Mouse (Mus musculus) NIH3T3 (cell line): ENCODE measurements at regions not wholly inside any gene's neighbourhood (a gene's known extent, or its start where the extent isn't known, plus 50 kb on each side); places are given as distances from the start of the nearest gene placed in this dataset.
"Not testable (repeated sequence)": the region's sequence is repeated elsewhere in the genome, so short reads cannot be mapped to it uniquely, and the experiment has no call there.

Source experiments
- DNase-seq: peaks from one replicate; pipeline ENCODE4 v3.0.0-alpha.2; 2012; ENCODE audit warnings: low read depth

DNA sequence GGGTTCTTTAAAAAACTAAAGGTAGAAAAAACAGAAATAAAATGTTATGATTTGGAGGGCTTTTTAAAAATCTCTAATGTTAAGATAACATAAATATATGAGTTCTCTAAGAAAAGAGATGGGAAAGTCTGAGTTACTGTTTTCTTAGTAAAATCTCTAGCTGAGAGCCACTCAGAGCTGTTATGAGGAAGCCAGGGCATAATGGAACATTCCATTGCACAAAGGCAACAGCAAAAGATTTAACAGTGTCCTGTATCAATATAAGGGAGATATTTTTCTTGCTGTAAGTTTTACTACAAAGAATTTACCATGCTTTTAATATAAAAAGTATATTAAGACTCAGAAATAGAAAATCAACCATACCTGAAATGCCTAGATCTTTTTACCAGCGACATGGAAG, 82.9 kb upstream of the Rfc3 start:
- no peak for DNase-seq

DNA sequence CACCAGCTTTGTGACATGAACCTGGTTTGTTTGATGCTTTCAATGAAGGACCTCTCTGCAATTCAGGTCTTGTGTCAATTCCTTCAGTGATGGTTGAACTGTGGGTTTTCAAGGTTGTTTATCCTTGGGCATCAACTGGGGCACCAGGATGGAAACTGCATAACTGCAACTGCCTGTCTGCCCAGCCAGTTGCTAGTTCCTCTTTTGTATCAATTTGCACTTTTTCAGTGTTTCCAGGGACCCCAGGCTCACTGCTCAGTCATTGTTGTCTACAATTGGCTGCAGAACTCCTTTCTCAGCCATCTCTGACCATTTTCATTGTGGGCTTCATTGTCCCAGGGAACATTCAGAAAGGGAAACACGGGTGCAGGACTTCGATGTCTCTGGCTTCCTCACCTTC, 74.6 kb upstream of the Rfc3 start:
- DNase-seq = no peak

- DNase-seq = not testable (repeated sequence)
These were observed 73.4 kb upstream of the Rfc3 start for GRCm38 (mm10) chr5:151724403-151724802.

DNA sequence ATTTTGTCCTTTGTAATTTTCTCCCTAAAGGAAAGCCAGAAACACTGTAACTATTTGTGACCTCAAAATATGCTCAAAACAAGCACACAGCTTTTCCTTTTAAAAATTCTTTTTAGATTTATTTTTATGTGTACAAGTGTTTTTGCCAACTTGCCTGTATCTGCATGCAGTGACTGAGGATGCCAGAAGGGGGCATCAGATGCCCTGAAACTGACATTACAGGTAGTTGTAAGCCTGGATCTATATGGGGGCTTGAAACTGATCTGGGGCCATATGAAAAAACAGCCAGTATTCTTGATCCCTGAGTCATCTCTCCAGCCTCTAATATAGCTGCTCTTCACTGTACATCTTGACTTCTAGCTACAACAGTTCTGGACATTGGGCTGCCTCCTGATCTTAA, 71.4 kb upstream of the Rfc3 start:
- DNase-seq = no peak

GRCm38 (mm10) chr5:151719757-151720156, 68.7 kb upstream of the Rfc3 start:
- DNase-seq = not testable (repeated sequence)

- no peak for DNase-seq
These were observed 66.9 kb upstream of the Rfc3 start for GRCm38 (mm10) chr5:151717923-151718322.

- peak; percentile 35 for DNase-seq
These were observed 54.2 kb upstream of the Rfc3 start for GRCm38 (mm10) chr5:151705226-151705625.

DNA sequence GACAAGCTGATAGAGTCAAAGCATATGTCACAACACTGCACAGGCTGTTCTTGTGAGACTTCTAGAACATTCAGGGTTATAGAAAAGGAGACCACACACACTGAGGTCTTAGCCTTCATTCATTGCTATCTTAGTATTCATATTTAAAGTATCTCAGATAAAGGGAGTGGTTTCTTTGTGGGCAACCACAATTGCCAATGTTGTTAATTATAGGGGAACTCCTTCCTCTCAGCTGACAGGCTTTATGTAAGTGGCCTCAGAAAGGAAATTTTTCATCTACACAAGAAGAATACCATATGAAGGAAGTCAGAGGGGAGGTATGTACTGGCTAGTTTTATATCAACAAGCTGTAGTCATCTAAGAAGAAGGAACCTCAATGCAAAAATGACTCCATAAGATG, 53.0 kb upstream of the Rfc3 start:
- DNase-seq = no peak
